In genomic region chr11:85107217-85107616, GRCm38 (mm10) we compare ENCODE assay signal across 27 mouse cellular contexts. TPM values are rescaled to one million over a fixed set of nuclear protein-coding genes. Genes with fewer than 3 reads are reported as not detected.
DNase-seq lines count a peak whose midpoint lies in the region; ATAC-seq and TF ChIP-seq lines count a peak whose summit lies in the region.
"Had no signal": no experiment of that assay in that cellular context is flagged by ENCODE, and none has a peak within 500 bp of the region (broad histone marks: within the 10 kb centered on the region; RNA-seq: fewer than 3 reads in every experiment).

No protein-coding gene starts in this region.

- H3K36me3 ChIP-seq in liver, embryonic 15.5 days (replicated peaks): peaks cover 32% of the 10 kb centered on the region

- H3K4me1 ChIP-seq in liver, embryonic 15.5 days (replicated peaks): peaks cover 73% of the 10 kb centered on the region
- H3K4me1 ChIP-seq: embryonic facial prominence, embryonic 12.5 days; hindbrain, embryonic 12.5 days; kidney, embryonic 15.5 days; limb, embryonic 13.5 days; midbrain, embryonic 15.5 days; neural tube, embryonic 13.5 days had no signal

- no peaks in the 10 kb centered on the region for H3K9me3 ChIP-seq in liver, embryonic 15.5 days (replicated peaks)
- H3K9me3 ChIP-seq: embryonic facial prominence, embryonic 12.5 days; heart, embryonic 12.5 days; hindbrain, embryonic 12.5 days; kidney, embryonic 15.5 days; limb, embryonic 13.5 days; midbrain, embryonic 15.5 days; neural tube, embryonic 13.5 days had no signal

- H3K27me3 ChIP-seq in liver, embryonic 15.5 days: no peaks in the 10 kb centered on the region
- H3K27me3 ChIP-seq: embryonic facial prominence, embryonic 12.5 days; heart, embryonic 12.5 days; hindbrain, embryonic 12.5 days; kidney, embryonic 15.5 days; limb, embryonic 13.5 days; midbrain, embryonic 15.5 days; neural tube, embryonic 13.5 days had no signal

- H3K27ac ChIP-seq in liver, embryonic 15.5 days (replicated peaks): peak overlapping the region; percentile 95
- H3K27ac ChIP-seq in gastrocnemius, adult 2 months: no peak overlapping the region
- H3K27ac ChIP-seq: embryonic facial prominence, embryonic 12.5 days; hindbrain, embryonic 12.5 days; kidney, embryonic 15.5 days; limb, embryonic 13.5 days; midbrain, embryonic 15.5 days; neural tube, embryonic 13.5 days; stomach, postnatal 0 days had no signal

- WGBS in liver, embryonic 15.5 days (ENCODE audit: insufficient replicate concordance): 25% methylated on average over 3 of the region's 3 CpGs

- peak; percentile 80 for DNase-seq in c-Kit-positive CD71-positive TER-119-negative erythroid progenitor cells, embryonic 14.5 days (ENCODE audit: low read depth)
- DNase-seq in Muller cell, postnatal 12 days (ENCODE audit: inconsistent ontology term): no peak
- DNase-seq in thymus, postnatal 25 days: no peak
- no peak for DNase-seq in gastrocnemius, adult 2 months
- DNase-seq in cerebellum, postnatal 25 days: no peak
- DNase-seq: adrenal gland, postnatal 14 days; cerebellum, adult 11 months; cerebellum, adult 9-11 months; gastrocnemius, postnatal 10 days; heart, adult 11 months; heart, postnatal 10 days; kidney, postnatal 36 days; lung, embryonic 14.5 days; lung, postnatal 36 days; retina, postnatal 1 day had no signal

- intact Hi-C loops in gastrocnemius, adult 2 months (cut with DNase I): no loop called here

- H3K4me2 ChIP-seq in liver, embryonic 15.5 days: peak overlapping the region; percentile 45; the same call in 1 of the 2 replicates
- H3K4me2 ChIP-seq: embryonic facial prominence, embryonic 12.5 days; heart, embryonic 12.5 days; hindbrain, embryonic 12.5 days; kidney, embryonic 15.5 days; limb, embryonic 13.5 days; lung, embryonic 14.5 days; midbrain, embryonic 15.5 days; neural tube, embryonic 13.5 days had no signal

- H3K4me3 ChIP-seq in liver, embryonic 15.5 days (replicated peaks): no peak overlapping the region
- no peak overlapping the region for H3K4me3 ChIP-seq in gastrocnemius, adult 2 months
- H3K4me3 ChIP-seq: embryonic facial prominence, embryonic 12.5 days; heart, embryonic 12.5 days; hindbrain, embryonic 12.5 days; kidney, embryonic 15.5 days; limb, embryonic 13.5 days; midbrain, embryonic 15.5 days; neural tube, embryonic 13.5 days had no signal

- TF ChIP-seq CTCF in gastrocnemius, adult 2 months (IDR thresholded peaks at IDR 0.05): no peak

- no peak overlapping the region for H3K9ac ChIP-seq in liver, embryonic 15.5 days
- H3K9ac ChIP-seq: embryonic facial prominence, embryonic 12.5 days; heart, embryonic 12.5 days; hindbrain, embryonic 12.5 days; kidney, embryonic 15.5 days; limb, embryonic 13.5 days; lung, embryonic 14.5 days; midbrain, embryonic 15.5 days; neural tube, embryonic 13.5 days had no signal

- ATAC-seq in erythroid progenitor cell, adult 5-6 weeks (replicated peaks; ENCODE audit: low FRiP score, poor library complexity, severe bottlenecking): peak; percentile 92
- ATAC-seq in liver, embryonic 15.5 days (ENCODE audit: insufficient read depth): peak; percentile 86
- ATAC-seq: forebrain, embryonic 14.5 days; intestine, postnatal 0 days; midbrain, embryonic 15.5 days had no signal

RNA-seq across cellular contexts. Expression of gene Usp32, which starts 32.7 kb away (rescaled TPM):
- total RNA-seq in erythroid progenitor cell, adult 5-6 weeks (2015; ENCODE audit: low replicate concordance): 248 and 268 TPM in 2 replicates
- 357 and 586 TPM in 2 replicates for total RNA-seq in erythroid progenitor cell, adult 5-6 weeks (2017; ENCODE audit: low replicate concordance)
- polyA plus RNA-seq in liver, embryonic 15.5 days (2015; fragmentation: Nextera tagmentation; extraction: Ambion mirVana): 10.1 and 15.2 TPM in 2 replicates
- total RNA-seq in gastrocnemius, adult 2 months (2021): 10 to 100 TPM; 11.3 to 12.0 TPM

Comparison
In these comparisons a context has a peak if more than half of its experiments do, and no peak if none do; other contexts are left out.
1. RNA of gene Usp32, which starts 32.7 kb away (total RNA-seq): 248 to 586 TPM in erythroid progenitor cell, adult 5-6 weeks; 11.3 to 12.0 TPM in gastrocnemius, adult 2 months; every median in the first group is over 10 times any median in the second.